Mouse (Mus musculus): ENCODE results near the gene Slc39a11. TPM values are rescaled to one million over a fixed set of nuclear protein-coding genes. Genes with fewer than 3 reads are reported as not detected.

Slc39a11 gene
- total RNA-seq (2014; fragmentation: Nextera tagmentation) (12.4 and 19.1 TPM in 2 replicates), total RNA-seq (2017) (14.9 and 17.7 TPM in 2 replicates)

- ATAC-seq (replicated peaks; ENCODE audit: low FRiP score, low TSS enrichment, poor library complexity, severe bottlenecking), result peak; percentile 32; the same call in 1 of the 2 replicates
Observed at GRCm38 (mm10) chr11:113649353-113650210, at the start of gene Slc39a11. Gene Slc39a11 (minus strand): TSS chr11:113650079.

- no peak for ATAC-seq (replicated peaks; ENCODE audit: low FRiP score, low TSS enrichment, poor library complexity, severe bottlenecking)
Observed at GRCm38 (mm10) chr11:113699643-113700042, 49.8 kb upstream of the Slc39a11 start.

GRCm38 (mm10) chr11:113698013-113698545 lies 48.2 kb upstream of the Slc39a11 start:
- no peak for ATAC-seq (replicated peaks; ENCODE audit: low FRiP score, low TSS enrichment, poor library complexity, severe bottlenecking)

- ATAC-seq (replicated peaks; ENCODE audit: low FRiP score, low TSS enrichment, poor library complexity, severe bottlenecking), result no peak
Observed at GRCm38 (mm10) chr11:113697571-113697970, 47.7 kb upstream of the Slc39a11 start.

GRCm38 (mm10) chr11:113691851-113692250 lies 42.0 kb upstream of the Slc39a11 start:
- ATAC-seq (replicated peaks; ENCODE audit: low FRiP score, low TSS enrichment, poor library complexity, severe bottlenecking), result no peak

GRCm38 (mm10) chr11:113691318-113691717 lies 41.4 kb upstream of the Slc39a11 start:
- ATAC-seq (replicated peaks; ENCODE audit: low FRiP score, low TSS enrichment, poor library complexity, severe bottlenecking), result no peak

GRCm38 (mm10) chr11:113690506-113690905 lies 40.6 kb upstream of the Slc39a11 start:
- ATAC-seq (replicated peaks; ENCODE audit: low FRiP score, low TSS enrichment, poor library complexity, severe bottlenecking), result no peak

GRCm38 (mm10) chr11:113687031-113687430 lies 37.2 kb upstream of the Slc39a11 start:
- no peak for ATAC-seq (replicated peaks; ENCODE audit: low FRiP score, low TSS enrichment, poor library complexity, severe bottlenecking)

GRCm38 (mm10) chr11:113684707-113685426 lies 35.0 kb upstream of the Slc39a11 start:
- no peak for ATAC-seq (replicated peaks; ENCODE audit: low FRiP score, low TSS enrichment, poor library complexity, severe bottlenecking)

- ATAC-seq (replicated peaks; ENCODE audit: low FRiP score, low TSS enrichment, poor library complexity, severe bottlenecking), result peak; percentile 80
Observed at GRCm38 (mm10) chr11:113683957-113684706, 34.3 kb upstream of the Slc39a11 start, which contains the start of the genes Fam104a and D11Wsu47e. Gene Fam104a (minus strand): TSS chr11:113684155. Gene D11Wsu47e (plus strand): TSS chr11:113684412.

- ATAC-seq (replicated peaks; ENCODE audit: low FRiP score, low TSS enrichment, poor library complexity, severe bottlenecking), result peak; percentile 12; the same call in 1 of the 2 replicates
Observed at GRCm38 (mm10) chr11:113683627-113683956, 33.7 kb upstream of the Slc39a11 start.

- ATAC-seq (replicated peaks; ENCODE audit: low FRiP score, low TSS enrichment, poor library complexity, severe bottlenecking), result peak; percentile 38
Observed at GRCm38 (mm10) chr11:113682897-113683626, 33.2 kb upstream of the Slc39a11 start.

- no peak for ATAC-seq (replicated peaks; ENCODE audit: low FRiP score, low TSS enrichment, poor library complexity, severe bottlenecking)
Observed at GRCm38 (mm10) chr11:113681979-113682378, 32.1 kb upstream of the Slc39a11 start.

GRCm38 (mm10) chr11:113680954-113681353 lies 31.1 kb upstream of the Slc39a11 start:
- ATAC-seq (replicated peaks; ENCODE audit: low FRiP score, low TSS enrichment, poor library complexity, severe bottlenecking), result peak; percentile 39

GRCm38 (mm10) chr11:113678373-113678772 lies 28.5 kb upstream of the Slc39a11 start:
- ATAC-seq (replicated peaks; ENCODE audit: low FRiP score, low TSS enrichment, poor library complexity, severe bottlenecking), result no peak

GRCm38 (mm10) chr11:113677378-113677777 lies 27.5 kb upstream of the Slc39a11 start:
- ATAC-seq (replicated peaks; ENCODE audit: low FRiP score, low TSS enrichment, poor library complexity, severe bottlenecking), result no peak

GRCm38 (mm10) chr11:113676847-113677246 lies 27.0 kb upstream of the Slc39a11 start:
- ATAC-seq (replicated peaks; ENCODE audit: low FRiP score, low TSS enrichment, poor library complexity, severe bottlenecking), result no peak

- ATAC-seq (replicated peaks; ENCODE audit: low FRiP score, low TSS enrichment, poor library complexity, severe bottlenecking), result no peak
Observed at GRCm38 (mm10) chr11:113674595-113674994, 24.7 kb upstream of the Slc39a11 start.

GRCm38 (mm10) chr11:113673614-113674013 lies 23.7 kb upstream of the Slc39a11 start:
- no peak for ATAC-seq (replicated peaks; ENCODE audit: low FRiP score, low TSS enrichment, poor library complexity, severe bottlenecking)

Measured in megakaryocyte-erythroid progenitor cell, adult 5-6 weeks (primary cell).